Mouse (Mus musculus) hematopoietic multipotent progenitor cell, adult 10-12 weeks (in vitro differentiated cells): ENCODE measurements around the gene Vsx1. TPM values are rescaled to one million over a fixed set of nuclear protein-coding genes. Genes with fewer than 3 reads are reported as not detected.

Experiments used
- polyA plus RNA-seq: library from polyadenylated mRNA; stranded (reverse); fragments of >175 nt; gene quantifications from 2 replicates; pipeline ENCODE4 v1.2.3, GENCODE M21; 2012; ENCODE audit warnings: low replicate concordance

Vsx1 gene
- polyA plus RNA-seq = 0.09 TPM in 1 of 2 replicates, not detected in the other

GRCm38 (mm10) chr2:150689223-150689800 lies at the start of gene Vsx1:
Vsx1 (minus strand) TSS chr2:150689360.

DNA sequence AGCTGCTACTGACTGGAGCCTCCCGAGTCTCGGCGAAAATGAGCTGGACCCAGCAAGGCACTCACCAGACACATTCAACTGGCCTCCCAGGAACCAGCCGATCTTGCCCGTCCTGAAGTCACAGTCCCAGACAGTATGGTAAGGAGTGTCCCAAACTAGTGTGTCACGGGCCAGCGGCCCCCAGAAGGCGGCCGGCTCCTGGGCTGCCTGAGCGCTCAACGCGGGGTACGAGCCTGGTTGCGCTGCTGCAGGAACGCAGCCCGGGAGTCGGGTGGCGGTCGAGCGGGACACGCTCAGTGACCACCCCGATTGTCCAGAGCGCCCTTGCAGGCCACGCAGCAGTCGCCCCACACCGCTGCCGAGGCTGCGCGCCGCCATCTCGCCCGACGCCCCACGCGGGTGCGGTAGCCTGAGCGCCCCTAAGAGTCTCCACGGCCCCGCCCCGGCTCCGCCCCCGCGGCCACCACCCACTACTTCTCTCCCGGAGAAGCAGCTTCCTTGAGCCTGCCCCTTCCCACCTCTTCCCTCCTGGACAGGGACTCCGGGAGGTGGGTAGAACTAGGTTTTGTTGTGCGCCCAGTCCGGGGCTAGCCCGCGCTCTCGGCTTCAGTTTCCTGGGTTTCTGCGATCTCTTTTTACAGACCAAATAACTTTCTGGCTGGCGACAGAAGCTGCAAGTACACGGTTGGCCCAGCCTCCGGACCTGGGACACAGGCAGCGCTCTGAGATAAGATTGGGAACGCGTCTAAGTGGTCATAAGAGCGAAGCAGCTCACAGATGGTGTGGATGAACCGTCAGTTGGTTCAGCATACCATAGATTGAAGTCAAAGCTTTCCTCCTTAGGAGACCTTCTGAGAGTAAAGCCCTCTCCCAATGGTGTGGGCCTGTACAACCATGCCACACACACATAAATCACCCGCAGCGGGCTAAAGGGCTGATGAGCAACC lies 21.1 kb downstream of the Vsx1 start, which contains the start of gene Acss1:
Acss1 (minus strand) TSS at position 681 of the 947 bp plus-strand sequence.

Other genes with a start within 250 kb of the Vsx1 start
- gene Zfp442, start 237.9 kb downstream of the Vsx1 start, polyA plus RNA-seq = 0.06 TPM in 1 of 2 replicates, not detected in the other
- not detected in 2 replicates for gene Zfp345, start 204.3 kb downstream of the Vsx1 start, polyA plus RNA-seq
- 1.3 and 1.5 TPM in 2 replicates for gene Cst7, start 118.9 kb downstream of the Vsx1 start, polyA plus RNA-seq
- gene Apmap, start 80.8 kb downstream of the Vsx1 start, polyA plus RNA-seq = 32.5 and 120 TPM in 2 replicates
- gene Acss1, start 20.9 kb downstream of the Vsx1 start, polyA plus RNA-seq = 19.7 and 56.1 TPM in 2 replicates
- gene Entpd6, start 59.7 kb upstream of the Vsx1 start, polyA plus RNA-seq = 41.2 and 59.2 TPM in 2 replicates
- 27.6 and 69.9 TPM in 2 replicates for gene Pygb, start 97.4 kb upstream of the Vsx1 start, polyA plus RNA-seq
- gene Abhd12, start 215.4 kb upstream of the Vsx1 start, polyA plus RNA-seq = 72.4 and 129 TPM in 2 replicates
- gene Gins1, start 216.0 kb upstream of the Vsx1 start, polyA plus RNA-seq = 1.5 and 5.5 TPM in 2 replicates